Mouse (Mus musculus) midbrain, embryonic 15.5 days (tissue): Measurements from ENCODE around the gene Gpr137. TPM values are rescaled to one million over a fixed set of nuclear protein-coding genes. Genes with fewer than 3 reads are reported as not detected.
"Not testable (repeated sequence)": the region's sequence is repeated elsewhere in the genome, so short reads cannot be mapped to it uniquely, and the experiment has no call there.

ENCODE experiments used
- ATAC-seq: fragments of 200-750 bp; cut with Nextera tagmentation; replicated peaks from 2 replicates; pipeline ENCODE4 v1.8.0; 2017; ENCODE audit warnings: moderate TSS enrichment
- H3K27ac ChIP-seq: fragments of 300-500 bp; sonication (generic); 2 replicates; pipeline ENCODE4 v1.5.1; 2015; ENCODE audit warnings: mild to moderate bottlenecking, inconsistent platforms
- H3K27me3 ChIP-seq: fragments of 300-500 bp; sonication (generic); replicated peaks from 2 replicates; pipeline ENCODE4 v1.6.1; 2015; ENCODE audit warnings: inconsistent platforms
- H3K36me3 ChIP-seq: fragments of 300-500 bp; sonication (generic); replicated peaks from 2 replicates; pipeline ENCODE4 v1.6.1; 2015; ENCODE audit warnings: inconsistent platforms
- H3K4me1 ChIP-seq: fragments of 300-500 bp; sonication (generic); 2 replicates; pipeline ENCODE4 v1.6.1; 2015; ENCODE audit warnings: inconsistent platforms
- H3K4me2 ChIP-seq: fragments of 300-500 bp; sonication (generic); 2 replicates; pipeline ENCODE4 v1.6.1; 2015; ENCODE audit warnings: inconsistent platforms, mild to moderate bottlenecking, moderate library complexity
- H3K4me3 ChIP-seq: fragments of 300-500 bp; sonication (generic); 2 replicates; pipeline ENCODE4 v1.5.1; 2015; ENCODE audit warnings: mild to moderate bottlenecking, inconsistent platforms
- H3K9ac ChIP-seq: fragments of 300-500 bp; sonication (generic); 2 replicates; pipeline ENCODE4 v1.6.1; 2015; ENCODE audit warnings: mild to moderate bottlenecking, inconsistent platforms
- H3K9me3 ChIP-seq: fragments of 300-500 bp; sonication (generic); 2 replicates; pipeline ENCODE4 v1.6.1; 2016; ENCODE audit warnings: inconsistent platforms
- WGBS: fragments of 180-500 bp; shearing (Covaris S2); methylation state at CpG from one replicate; pipeline ENCODE4 v1.1.7; 2015; ENCODE audit warnings: mixed read lengths; 5-methylcytosine and 5-hydroxymethylcytosine counted together
- microRNA-seq: library from miRNA; unstranded; fragments of <30 nt; microRNA quantifications from one replicate; pipeline ENCODE4, GENCODE M21; 2016
- polyA plus RNA-seq: library from polyadenylated mRNA; unstranded; fragments of >200 nt; fragmentation: Nextera tagmentation; extraction: Ambion mirVana; gene quantifications from 2 replicates; pipeline ENCODE4 v1.2.1, GENCODE M21; 2015

Gpr137 gene
- polyA plus RNA-seq, 1 experiment from 2014 or later = 70.5 TPM

- 78% methylated on average over 4 of the region's 4 CpGs for WGBS
- Histone ChIP-seq H3K4me1 (no peaks in the 10 kb centered on the region), H3K4me2 (no peak overlapping the region), H3K4me3 (no peak overlapping the region), H3K27ac (no peak overlapping the region), H3K27me3 (no peaks in the 10 kb centered on the region), H3K9me3 (0 out of 2 replicates have a peak, but pooled peaks cover 6% of the 10 kb centered on the region), H3K36me3 (no peaks in the 10 kb centered on the region), H3K9ac (no peak overlapping the region)
- ATAC-seq = no peak
Observed at GRCm38 (mm10) chr19:6899641-6900040, 42.6 kb downstream of the Gpr137 start.

- not testable (repeated sequence) for H3K27me3 ChIP-seq, H3K9ac ChIP-seq, H3K4me3 ChIP-seq, H3K27ac ChIP-seq, H3K9me3 ChIP-seq, H3K4me1 ChIP-seq, ATAC-seq, H3K36me3 ChIP-seq, H3K4me2 ChIP-seq
- 93% methylated on average over 18 of the region's 18 CpGs for WGBS
Observed at GRCm38 (mm10) chr19:6895608-6896305, 46.5 kb downstream of the Gpr137 start.

DNA sequence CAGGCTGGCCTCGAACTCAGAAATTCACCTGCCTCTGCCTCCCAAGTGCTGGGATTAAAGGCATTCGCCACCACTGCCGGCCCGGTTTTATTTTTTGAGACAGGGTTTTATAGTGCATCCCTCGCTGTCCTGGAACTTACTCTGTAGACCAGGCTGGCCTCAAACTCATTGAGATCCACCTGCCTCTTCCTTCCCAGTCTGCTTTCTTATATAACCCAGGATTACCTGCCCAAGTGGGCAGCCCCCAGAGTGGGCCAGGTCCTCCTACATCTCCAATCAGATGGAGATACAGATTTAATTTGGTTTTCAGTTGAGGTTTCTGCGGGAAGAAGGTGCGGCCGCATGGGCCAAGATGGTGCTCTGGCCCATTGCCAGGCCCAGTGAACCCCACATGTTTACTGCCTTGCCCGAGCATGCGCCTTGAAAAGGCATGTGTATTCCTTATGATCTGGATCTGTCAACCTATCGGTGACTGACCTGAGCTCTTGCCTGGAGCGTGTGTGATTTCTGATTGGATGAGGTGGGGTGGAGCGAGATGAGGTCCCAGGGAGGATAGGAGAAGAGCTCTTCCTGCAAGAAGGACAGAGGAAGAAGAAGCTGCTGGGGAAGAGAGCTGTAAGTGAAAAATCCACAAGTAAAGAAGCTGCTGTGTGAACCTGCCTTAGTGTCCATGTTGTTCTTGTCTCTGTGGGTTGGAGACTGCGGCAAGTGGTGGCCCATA, 48.4 kb downstream of the Gpr137 start:
- Histone ChIP-seq H3K36me3 (no peaks in the 10 kb centered on the region), H3K27me3 (no peaks in the 10 kb centered on the region), H3K4me3 (no peak overlapping the region), H3K9ac (no peak overlapping the region), H3K9me3 (0 out of 2 replicates have a peak, but pooled peaks cover 6% of the 10 kb centered on the region), H3K27ac (no peak overlapping the region), H3K4me1 (no peaks in the 10 kb centered on the region), H3K4me2 (no peak overlapping the region)
- no peak for ATAC-seq
- WGBS = 96% methylated on average over 14 of the region's 14 CpGs

- Histone ChIP-seq H3K4me2 (no peak overlapping the region), H3K4me1 (no peaks in the 10 kb centered on the region), H3K27ac (no peak overlapping the region), H3K4me3 (no peak overlapping the region), H3K36me3 (no peaks in the 10 kb centered on the region), H3K9me3 (0 out of 2 replicates have a peak, but pooled peaks cover 6% of the 10 kb centered on the region), H3K27me3 (no peaks in the 10 kb centered on the region), H3K9ac (no peak overlapping the region)
- WGBS = 75% methylated on average over 4 of the region's 4 CpGs
- ATAC-seq = no peak
Observed at GRCm38 (mm10) chr19:6892512-6892911, 49.8 kb downstream of the Gpr137 start.

Small RNAs within 50 kb of the gene (microRNA-seq; reads per million reads assigned to microRNA genes)
- gene Mir6990 = 1.1 reads per million

Other genes with a start within 250 kb of the Gpr137 start
- gene Rps6ka4, start 101.8 kb downstream of the Gpr137 start, polyA plus RNA-seq = 10.5 and 11.9 TPM in 2 replicates
- gene Ccdc88b, start 84.3 kb downstream of the Gpr137 start, polyA plus RNA-seq = 0.54 and 0.56 TPM in 2 replicates
- gene Trmt112, start 32.8 kb downstream of the Gpr137 start, polyA plus RNA-seq = 101 and 105 TPM in 2 replicates
- 325 and 351 TPM in 2 replicates for gene Prdx5, start 32.4 kb downstream of the Gpr137 start, polyA plus RNA-seq
- gene Esrra, start 20.7 kb downstream of the Gpr137 start, polyA plus RNA-seq = 16.2 and 18.9 TPM in 2 replicates
- 1.1 and 1.3 TPM in 2 replicates for gene Catsperz, start 17.1 kb downstream of the Gpr137 start, polyA plus RNA-seq
- gene Kcnk4, start 8.0 kb downstream of the Gpr137 start, polyA plus RNA-seq = 4.7 and 5.0 TPM in 2 replicates
- gene Bad, start 619 bp downstream of the Gpr137 start, polyA plus RNA-seq = 93.9 and 96.1 TPM in 2 replicates
- gene Ppp1r14b, start 32.5 kb upstream of the Gpr137 start, polyA plus RNA-seq = 188 and 196 TPM in 2 replicates
- gene Plcb3, start 34.0 kb upstream of the Gpr137 start, polyA plus RNA-seq = 11.3 TPM in 2 replicates
- gene Fkbp2, start 38.0 kb upstream of the Gpr137 start, polyA plus RNA-seq = 120 and 126 TPM in 2 replicates
- 46.7 and 47.9 TPM in 2 replicates for gene Vegfb, start 45.2 kb upstream of the Gpr137 start, polyA plus RNA-seq
- 24.1 and 25.6 TPM in 2 replicates for gene Dnajc4, start 50.1 kb upstream of the Gpr137 start, polyA plus RNA-seq
- gene Nudt22, start 53.6 kb upstream of the Gpr137 start, polyA plus RNA-seq = 21.0 and 22.5 TPM in 2 replicates
- gene Trpt1, start 53.7 kb upstream of the Gpr137 start, polyA plus RNA-seq = 18.5 and 19.8 TPM in 2 replicates
- gene Fermt3, start 77.0 kb upstream of the Gpr137 start, polyA plus RNA-seq = 4.8 and 5.2 TPM in 2 replicates
- gene Stip1, start 97.5 kb upstream of the Gpr137 start, polyA plus RNA-seq = 214 and 230 TPM in 2 replicates
- gene Macrod1, start 114.3 kb upstream of the Gpr137 start, polyA plus RNA-seq = 5.6 and 6.0 TPM in 2 replicates
- gene Flrt1, start 163.2 kb upstream of the Gpr137 start, polyA plus RNA-seq = 12.2 and 12.5 TPM in 2 replicates